Mouse (Mus musculus): Measurements from ENCODE around the gene Tmem120b.

- no peak for TF ChIP-seq POLR2A (IDR thresholded peaks at IDR 0.05; ENCODE audit: low read depth, low read length)
- TF ChIP-seq NELFE (IDR thresholded peaks at IDR 0.05; ENCODE audit: low read depth, low read length), result no peak
- no peak for TF ChIP-seq MAX (IDR thresholded peaks at IDR 0.05; ENCODE audit: low read length)
- TF ChIP-seq ELF1 (IDR thresholded peaks at IDR 0.05; ENCODE audit: low read depth, low read length), result no peak
- peak in 1 of 2 experiments; percentile 19; a peak in 2 of 4 replicates for TF ChIP-seq CTCF (conservative IDR thresholded peaks at IDR 0.05 in 1 of 2, IDR thresholded peaks at IDR 0.05 in 1 of 2; ENCODE audit: low read depth in 2 of 2, low read length in 2 of 2)
- no peak for TF ChIP-seq POLR2AphosphoS2 (IDR thresholded peaks at IDR 0.05; ENCODE audit: low read depth, low read length)
- no peak for TF ChIP-seq ZNF384 (IDR thresholded peaks at IDR 0.05; ENCODE audit: low read depth, low read length)
These were observed 12.3 kb downstream of the Tmem120b start for GRCm38 (mm10) chr5:123080510-123080909.

All from CH12.LX (cell line).